Mouse (Mus musculus) right cerebral cortex, adult 2 months (tissue): ENCODE results near the gene Slc25a28.

Experiments
- DNase-seq, 2 experiments: peaks; one replicate each; pipeline ENCODE4 v3.0.0; 2021 to 2022; ENCODE audit warnings: low spot score in 2 of 2

Slc25a28 gene

DNA sequence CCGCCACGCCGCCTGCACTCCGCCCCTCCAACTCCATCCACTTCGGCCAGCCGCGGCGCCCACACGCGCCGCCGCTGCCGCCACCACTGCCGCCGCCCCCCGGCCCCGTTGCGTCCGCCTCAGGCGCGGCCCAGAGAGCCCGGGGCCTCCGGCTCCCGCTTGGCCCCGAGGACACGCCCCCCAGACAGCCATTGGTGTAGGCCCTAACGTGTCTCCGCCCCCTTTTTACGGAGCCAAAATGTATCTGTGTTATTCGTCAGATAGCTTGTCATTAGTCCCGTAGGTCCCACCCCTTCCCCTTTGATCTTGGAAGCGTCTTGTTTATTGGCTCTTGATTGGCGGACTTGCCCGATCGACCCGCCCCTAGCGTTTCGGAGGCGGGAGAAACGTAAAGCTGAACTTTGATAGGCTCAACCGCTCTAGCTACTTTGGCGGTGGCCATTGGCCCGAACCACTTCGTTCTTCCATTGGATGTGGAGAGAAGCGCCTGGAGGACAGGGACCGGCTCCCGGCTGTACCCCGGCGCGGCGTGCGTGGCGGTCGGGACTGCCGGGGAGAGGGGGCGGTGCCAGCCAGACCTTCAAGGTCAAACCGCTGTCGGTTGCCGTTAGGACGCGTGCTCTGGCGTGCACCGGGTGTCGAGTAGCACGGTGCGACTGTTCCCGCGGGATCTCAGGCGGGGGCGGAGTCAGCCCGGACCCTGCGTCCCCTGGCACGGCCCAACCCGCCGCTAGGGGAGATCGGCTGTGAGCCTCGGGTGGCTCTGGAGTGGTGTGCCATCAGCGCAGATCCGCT, at the start of gene Slc25a28:
TSS of gene Slc25a28 (minus strand) at position 152 of the 795 bp plus-strand sequence.
- DNase-seq = peak; percentile 99

DNA sequence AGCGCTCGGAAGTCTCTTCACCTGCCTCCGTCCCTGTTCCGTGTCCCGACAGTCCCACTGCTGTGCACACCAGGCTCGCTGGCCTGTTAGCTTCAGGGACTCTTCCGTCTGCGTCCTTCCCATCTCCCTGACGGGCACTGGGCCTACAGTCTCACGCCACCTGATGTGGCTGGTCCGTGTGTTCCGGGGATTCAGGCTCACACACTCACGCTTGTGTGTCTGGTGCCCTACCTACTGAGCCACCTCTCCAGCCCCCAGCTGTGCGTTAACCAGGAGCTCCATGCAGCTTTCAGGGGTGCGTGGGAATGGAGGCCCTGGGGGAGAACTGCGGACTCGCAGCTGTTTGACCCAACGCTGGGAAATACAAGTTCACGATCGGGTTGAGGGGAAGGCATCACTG, 49.5 kb upstream of the Slc25a28 start:
- no peak for DNase-seq

DNA sequence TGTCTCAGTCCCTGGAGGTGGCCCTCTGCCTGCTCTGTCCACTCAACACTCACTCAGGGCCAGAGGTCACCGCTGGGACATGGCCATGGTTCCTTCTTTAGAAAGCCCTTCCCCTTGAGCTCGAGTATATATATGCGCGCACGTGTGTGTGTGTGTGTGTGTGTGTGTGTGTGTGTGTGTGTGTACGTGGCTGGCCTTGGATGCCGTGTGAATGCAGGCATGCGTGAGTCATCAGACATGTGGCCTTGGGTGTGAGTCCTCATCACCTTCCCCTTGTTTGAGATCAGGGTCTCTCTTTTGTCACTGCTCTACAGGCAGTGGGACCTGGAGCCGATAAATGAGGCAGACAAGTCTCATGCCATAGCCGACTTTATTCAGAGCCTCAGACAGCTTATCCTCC, 48.8 kb upstream of the Slc25a28 start:
- no peak for DNase-seq

DNA sequence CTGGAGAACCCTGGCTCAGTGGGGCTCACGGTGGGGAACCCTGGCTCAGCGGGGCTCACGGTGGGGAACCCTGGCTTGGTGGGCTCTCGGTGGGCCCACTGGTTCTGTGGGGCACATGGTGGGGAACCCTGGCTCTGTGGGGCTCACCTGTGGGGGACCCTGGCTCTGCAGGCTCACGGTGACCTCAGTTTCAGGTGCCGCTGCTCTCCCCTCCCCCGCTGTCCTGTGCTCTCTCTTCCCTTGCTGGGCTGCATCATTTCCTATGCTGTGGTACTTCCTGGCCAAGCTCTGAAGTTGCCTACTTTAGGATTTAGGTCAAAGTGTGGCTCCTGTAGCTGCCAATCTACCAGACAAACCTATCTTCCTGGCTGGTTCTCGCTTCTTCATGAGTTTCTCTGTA, 48.2 kb upstream of the Slc25a28 start:
- no peak for DNase-seq

DNA sequence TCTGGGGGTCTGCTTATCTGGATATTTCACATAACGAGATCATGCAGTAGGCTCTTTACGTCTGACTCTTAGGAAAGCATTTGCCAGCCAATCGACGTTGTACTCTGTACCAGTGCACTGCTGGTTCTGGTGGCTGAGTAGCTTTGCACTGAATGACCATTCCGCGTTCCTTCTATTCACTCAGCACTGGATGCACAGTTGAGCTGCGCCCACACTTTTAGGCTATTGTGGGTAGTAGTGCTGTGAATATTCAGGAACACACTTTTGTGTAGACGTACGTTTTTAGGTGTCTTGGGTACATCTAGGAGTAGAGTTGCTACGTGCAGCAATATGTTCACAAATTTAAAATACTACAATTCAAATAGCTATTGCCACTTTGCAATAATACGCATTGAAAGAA, 45.4 kb upstream of the Slc25a28 start:
- DNase-seq = no peak

DNA sequence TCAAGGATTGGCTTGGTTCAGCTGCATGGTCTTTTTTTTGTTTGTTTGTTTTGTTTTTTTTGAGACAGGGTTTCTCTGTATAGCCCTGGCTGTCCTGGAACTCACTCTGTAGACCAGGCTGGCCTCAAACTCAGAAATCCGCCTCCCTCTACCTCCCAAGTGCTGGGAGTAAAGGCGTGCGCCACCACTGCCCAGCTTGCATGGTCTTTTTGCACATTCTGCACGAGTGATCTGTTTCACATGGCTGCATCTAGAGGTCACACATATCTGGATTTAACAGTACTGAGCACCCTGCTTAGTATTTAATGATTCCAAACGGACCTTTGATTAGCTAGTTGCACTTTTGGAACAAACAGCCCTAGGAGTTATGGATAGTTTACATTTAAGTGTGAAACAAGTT, 37.3 kb upstream of the Slc25a28 start:
- DNase-seq = no peak

DNA sequence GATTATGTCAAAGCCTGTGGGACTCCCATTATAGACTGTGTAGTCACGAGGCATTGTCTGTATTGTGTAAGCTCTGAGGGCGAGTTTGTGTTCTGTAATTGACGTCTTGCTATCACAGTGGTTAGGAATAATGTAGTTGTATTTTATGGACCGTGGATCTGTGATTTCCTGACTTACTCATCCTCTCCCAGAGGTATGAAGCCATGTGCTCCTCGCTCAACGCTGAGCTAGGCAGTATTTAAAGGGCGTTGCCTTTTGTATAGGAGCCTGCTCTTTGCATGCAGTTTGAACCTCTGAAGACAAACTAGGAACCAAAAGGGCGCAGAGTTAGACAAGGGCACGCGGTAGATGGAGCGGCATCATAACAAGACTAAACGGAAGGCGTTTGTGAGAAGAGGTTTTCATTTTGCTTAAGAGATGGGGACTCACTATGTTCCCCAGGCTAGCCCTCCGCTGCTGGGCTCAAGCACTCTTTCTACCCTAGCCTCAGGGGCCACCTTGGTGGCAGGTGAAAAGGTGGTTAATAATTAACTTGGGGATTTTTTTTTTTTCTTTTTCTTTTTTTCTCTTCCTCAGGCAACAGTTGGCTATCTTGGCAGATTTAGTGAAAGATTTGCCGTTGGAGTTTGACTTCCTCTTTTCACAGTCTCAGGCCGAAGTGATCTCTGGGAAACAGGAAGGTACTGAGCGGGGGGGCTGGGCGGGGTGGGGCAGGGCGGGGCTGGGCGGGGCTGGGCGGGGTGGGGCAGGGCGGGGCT, 36.7 kb upstream of the Slc25a28 start:
- no peak for DNase-seq

DNA sequence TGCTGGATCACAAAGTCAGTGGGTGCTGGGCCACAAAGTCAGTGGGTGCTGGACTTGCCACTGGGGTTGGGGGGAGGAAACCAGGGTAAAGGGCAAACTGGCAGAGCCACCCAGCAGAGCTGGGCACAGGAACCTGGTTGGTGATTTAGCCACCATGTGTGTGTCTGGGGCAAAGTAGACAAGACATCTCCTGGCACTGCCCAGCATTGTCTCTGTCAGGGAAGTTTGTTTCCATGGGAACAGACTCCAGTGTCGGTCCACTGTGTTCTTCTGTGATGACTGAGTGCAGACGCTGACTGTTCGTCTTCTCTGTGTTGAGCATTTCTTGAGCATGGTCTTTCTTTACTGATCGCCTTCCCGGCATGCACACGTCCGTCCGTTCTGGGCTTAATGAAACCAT, 34.6 kb upstream of the Slc25a28 start:
- no peak for DNase-seq

DNA sequence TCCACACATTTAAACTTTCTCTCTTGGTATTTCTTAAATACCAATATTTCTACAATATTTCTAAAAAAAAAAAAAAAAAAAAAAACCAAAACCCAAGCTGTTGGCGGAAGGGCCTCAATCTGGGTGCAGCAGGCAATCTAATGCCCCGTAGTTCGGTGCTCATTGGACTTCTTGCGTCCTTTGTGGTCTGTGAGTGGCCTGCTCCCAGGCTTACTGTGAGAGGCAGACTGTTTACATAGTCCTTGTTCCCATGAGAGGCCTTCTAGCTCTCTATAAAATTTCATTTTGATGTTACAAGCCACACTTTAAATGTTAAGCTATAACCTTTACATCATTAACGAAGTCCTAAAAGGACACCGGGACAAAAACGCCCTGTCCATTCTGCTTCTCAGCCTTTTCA, 33.5 kb upstream of the Slc25a28 start:
- no peak for DNase-seq

DNA sequence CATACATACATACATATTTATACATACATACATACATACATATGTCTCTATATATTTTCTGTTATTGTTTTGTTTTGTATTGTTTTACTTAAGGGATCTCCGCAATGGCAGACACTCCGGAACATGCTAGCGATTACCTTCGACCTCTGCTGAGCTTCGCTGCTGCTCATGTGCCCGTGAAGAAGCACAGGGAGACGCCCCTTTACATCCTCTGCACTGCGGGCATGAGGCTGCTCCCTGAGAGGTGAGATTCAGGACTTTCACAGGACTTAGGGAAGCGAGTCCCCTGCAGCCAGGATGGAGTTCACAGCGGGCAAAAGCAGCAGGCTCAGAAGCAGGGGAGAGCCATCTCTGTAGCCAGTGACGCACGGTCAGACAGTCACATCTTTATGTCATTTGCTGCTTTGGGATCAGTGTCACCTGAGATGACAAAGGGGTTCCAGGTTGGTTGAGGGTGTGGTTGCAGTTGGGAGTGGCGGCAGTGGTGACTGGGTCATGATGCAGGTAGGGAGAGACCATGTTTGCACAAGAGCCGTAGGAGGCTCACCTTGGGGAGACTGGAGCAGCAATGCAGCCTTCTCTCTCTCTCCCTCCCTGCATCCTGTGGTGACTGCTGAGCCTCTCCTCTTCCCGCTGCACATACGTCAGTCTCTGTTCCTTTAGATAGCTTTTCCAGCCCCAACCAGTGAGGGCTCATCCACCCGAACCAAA, 30.3 kb upstream of the Slc25a28 start:
- DNase-seq = no peak

DNA sequence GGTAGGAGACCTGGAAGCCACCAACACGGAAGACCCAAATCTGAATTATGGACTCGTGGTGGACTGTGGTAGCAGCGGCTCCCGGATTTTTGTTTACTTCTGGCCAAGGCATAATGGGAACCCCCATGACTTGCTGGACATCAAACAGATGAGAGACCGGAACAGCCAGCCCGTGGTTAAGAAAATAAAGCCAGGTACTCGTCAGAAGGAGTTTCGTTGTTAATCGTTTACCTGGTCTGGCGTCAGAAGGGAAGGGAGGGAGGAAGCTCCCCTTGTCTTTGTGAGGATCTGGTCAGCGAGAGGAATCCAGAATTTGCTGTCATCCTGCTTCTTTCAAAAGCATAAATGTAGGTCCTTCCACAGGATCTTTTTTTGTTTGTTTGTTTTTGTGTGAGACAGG, 29.5 kb upstream of the Slc25a28 start:
- DNase-seq = no peak

DNA sequence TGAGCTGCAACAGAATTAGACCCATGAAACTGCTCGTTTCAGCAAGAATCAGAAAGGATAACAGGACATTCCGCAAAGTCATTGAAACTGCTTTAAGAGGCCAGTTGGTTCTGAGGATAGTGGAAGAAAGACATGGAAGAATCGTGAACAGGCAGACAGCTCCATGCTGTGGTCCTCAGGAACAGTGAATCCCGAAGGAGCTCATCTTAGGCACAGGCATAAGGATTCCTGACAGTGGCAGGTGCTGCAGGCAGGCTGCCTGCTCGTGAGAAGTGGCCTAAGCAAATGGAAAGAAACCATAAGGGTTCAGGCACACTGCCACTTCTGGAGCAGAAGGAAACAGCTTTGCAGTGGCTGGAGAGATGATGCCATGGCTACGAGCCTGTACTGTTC, 25.1 kb upstream of the Slc25a28 start:
- DNase-seq = peak in 1 of 2 experiments; percentile 23

DNA sequence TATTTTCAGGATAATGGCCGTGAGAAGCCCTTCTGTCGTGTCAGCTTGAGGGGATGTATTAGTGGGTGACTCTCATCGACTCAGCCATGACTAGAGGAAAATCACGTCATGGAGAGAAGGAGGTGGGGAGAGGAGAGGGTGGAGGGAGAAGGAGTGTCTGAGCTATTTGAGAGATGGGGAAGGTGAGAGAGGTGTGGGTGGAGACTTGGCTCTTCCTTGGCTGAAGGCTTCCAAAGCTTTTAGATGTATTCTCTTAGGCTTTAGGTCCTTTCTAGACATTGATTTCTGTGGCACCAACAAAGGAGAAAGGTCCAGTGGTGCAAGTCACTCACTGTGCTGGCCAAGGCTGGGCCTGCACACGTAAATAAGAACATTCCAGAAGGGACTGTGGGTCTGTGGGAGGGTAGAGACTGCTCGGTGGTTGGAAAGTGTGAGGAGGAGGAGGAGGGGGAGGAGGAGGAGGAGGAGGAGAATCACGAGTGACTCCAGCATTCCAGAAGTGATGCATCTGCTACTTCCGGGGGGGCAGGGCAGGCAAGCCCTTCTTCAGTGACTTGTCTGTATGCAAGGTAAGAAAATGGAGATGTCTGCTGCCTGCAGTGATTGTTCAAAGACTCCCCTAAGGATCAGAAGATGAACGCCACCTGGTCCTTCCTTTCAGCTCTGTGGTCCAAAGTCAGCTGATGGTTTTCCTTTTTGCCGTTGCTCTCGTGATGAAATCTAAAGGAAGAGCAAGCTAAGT, 24.5 kb upstream of the Slc25a28 start:
- peak; percentile 44 to 63 for DNase-seq

DNA sequence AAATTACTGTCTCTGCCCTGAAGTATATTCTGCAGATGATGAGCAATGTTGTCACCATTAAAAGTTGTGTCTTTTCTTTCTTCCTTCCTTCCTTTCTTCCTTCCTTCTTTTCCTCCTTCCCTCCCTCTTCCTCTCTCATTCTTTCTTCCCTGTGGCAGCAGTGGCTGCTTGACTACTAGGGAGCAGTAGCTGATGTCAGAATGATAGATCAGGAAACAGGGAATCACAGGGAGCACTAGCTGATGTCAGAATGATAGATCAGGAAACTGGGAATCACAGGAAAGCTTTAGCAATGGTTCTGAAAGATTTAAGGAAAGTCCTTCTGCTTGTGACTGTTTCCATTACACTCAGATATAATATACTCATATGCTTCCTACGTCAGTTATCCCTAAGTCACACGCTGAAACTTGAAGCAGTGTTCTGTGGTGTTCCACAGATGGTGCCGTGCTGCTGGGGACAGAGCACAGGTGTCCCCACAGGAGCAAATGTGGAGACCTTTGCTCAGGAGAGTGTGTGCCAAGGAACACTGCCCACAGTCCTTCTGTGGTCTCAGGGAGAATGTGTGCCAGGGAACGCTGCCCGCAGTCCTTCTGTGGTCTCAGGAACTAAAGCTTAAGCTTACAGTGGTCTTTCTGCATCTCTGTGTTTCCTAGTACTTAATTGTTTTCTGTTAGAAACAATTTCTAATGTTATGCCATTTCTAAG, 23.1 kb upstream of the Slc25a28 start:
- no peak for DNase-seq

DNA sequence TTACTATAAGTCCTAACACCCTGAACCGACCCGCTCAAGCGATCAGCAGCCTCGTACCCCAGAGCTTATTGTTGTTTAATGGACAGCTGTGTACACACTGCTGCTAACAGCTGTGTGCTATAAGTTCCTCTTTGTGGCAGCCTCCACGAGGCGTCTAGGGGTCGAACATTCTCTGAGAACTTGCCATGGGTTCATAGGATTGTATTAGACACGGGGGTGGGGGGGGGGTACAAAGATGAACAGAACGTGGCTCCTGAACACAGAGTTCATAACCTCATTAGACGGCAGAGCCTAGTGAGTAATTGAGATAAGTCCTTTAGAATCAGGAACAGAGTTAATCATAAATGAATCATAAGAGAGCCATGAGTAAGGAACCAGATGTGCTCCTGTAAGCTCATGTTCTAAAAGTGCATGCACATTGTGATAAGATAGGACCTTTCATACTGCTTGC, 20.9 kb upstream of the Slc25a28 start:
- DNase-seq = no peak

DNA sequence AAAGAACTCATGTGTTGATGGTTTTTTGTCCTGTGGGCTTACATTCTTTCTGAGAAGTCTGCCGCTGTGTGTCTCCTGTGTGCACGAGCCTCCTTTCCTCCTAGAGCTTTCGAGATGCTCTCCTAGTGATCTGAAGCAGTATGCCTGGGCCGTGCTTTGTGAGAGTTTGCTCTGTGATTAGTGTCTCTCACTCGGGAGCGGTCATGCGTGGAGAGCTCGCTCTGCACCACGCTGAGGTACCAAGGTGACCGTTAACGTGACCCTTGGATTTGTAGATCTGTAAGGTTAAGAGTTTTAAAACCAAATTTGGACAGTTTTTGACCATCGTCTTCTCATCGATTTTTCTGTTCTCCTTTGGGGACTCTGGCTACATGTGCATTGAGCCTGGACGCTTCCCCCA, 18.1 kb upstream of the Slc25a28 start:
- no peak for DNase-seq

DNA sequence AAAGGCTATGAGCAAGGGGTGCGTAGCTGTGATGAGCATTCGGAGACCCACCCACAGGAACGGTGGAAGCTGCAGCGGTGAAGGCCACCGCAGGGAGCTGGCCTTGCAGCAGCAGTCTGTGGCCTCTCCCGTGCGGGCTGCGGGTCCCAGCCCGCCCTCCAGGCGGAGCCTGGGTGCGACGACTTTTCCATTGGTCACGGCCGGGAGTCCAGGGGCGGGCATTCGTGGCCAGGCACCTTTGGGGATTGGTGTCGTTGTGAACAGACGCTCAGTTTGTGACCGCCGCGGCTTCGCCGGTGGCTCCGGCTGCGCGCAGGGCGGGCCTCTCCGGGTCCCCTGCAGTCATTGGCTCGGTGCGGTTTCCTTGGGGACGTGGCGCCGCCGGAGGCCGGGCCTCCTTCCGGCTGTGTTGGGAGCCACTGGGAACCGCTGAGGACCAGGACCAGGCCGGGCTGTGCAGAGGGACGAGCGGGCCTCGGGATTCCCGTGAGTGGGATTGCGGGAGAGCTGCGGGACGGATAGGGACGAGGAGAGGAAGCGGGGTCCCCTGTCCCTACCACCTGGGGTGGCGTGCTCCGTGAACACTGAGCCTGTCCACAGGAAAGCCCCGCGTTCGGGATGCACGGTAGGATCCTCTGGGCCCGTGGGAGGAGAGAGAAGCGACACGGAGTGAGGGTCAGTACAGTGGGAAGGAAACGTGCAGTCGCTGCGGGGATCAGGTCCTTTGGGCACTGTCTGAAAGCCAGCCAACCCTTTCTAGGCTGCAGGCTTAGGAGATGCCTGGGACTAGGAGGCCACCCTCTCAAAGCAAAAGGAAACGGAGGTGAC, 15.0 kb upstream of the Slc25a28 start, which contains the start of gene Entpd7:
TSS of gene Entpd7 (plus strand) at position 254 of the 828 bp plus-strand sequence.
- peak; percentile 97 to 98 for DNase-seq

DNA sequence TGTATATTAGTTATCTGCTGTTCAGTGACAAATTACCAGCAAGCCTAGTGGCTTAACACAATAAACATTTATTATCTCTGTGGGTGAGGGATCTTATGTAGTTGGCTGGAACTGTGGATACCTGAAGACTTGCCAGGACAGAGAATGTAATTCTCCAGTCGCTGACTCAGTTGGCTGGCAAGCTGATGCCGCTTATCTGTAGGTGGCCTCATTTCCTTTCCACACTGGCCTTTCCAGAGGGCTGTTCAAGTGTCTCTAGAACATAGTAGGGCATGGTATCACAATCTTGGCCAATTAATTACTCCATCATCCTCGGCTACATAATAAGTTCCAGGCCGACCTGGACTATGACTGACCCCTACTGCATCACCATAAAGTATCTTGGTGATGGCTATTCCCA, 6.9 kb upstream of the Slc25a28 start:
- DNase-seq = no peak

DNA sequence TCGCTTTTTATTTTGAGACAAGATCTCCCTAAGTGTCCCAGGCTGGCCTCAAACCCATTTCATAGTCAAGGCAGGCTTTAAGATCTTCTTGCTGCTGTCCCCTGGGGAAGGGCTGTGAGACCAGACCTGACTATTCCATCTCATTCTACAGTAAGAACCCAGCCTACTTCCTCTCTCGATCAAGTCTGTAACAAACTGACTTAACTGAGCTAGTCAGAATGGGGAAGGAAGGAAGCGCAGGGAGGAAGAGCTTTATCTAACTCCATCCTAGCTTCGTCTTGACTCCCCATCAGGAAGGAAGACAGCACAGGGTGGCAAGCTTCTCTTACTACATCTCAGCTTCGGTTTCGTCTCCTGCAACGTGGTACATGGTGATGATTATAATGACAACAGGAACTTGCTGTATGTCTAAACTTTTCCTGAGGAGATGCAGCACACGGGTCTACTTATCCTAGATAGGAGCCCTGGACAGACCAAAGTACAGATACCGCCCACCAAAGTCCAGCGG, 4.8 kb upstream of the Slc25a28 start:
- DNase-seq = no peak

DNA sequence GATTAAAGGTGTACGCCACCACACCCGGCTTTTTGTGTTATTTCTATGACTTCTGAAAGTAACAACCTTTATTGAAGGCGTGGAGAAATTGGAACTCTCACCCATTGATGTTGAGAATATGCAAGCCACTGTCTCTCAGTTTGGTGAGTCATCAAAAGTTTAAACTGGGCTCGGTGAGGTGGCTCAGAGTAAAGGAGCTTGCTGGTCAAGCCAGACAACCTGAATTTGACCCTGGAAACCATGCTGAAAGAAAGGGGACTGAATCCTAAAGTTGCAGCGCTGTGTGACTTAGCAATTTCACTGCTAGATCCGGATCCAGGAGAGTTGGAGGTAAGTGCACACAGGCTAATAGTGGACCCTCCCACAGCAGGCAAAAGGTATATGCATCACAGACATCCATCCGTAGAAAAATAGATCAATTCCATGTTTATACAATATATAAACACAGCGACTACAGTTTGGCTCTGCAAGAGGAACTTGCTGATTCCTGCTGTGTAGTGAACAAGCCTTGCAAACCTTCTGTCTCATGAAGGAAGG, 3.9 kb upstream of the Slc25a28 start:
- no peak for DNase-seq
